Mouse (Mus musculus) heart, postnatal 0 days (tissue): ENCODE measurements around the gene Jak2.

ENCODE experiments used
- CTCF ChIP-seq: IDR thresholded peaks from 2 replicates; pipeline ENCODE4 v1.5.1; 2016; ENCODE audit warnings: antibody characterized with exemption, control low read depth, low read depth
- EP300 ChIP-seq: IDR thresholded peaks from 2 replicates; pipeline ENCODE4 v1.6.1; 2016; ENCODE audit warnings: antibody characterized with exemption, low read depth

DNA sequence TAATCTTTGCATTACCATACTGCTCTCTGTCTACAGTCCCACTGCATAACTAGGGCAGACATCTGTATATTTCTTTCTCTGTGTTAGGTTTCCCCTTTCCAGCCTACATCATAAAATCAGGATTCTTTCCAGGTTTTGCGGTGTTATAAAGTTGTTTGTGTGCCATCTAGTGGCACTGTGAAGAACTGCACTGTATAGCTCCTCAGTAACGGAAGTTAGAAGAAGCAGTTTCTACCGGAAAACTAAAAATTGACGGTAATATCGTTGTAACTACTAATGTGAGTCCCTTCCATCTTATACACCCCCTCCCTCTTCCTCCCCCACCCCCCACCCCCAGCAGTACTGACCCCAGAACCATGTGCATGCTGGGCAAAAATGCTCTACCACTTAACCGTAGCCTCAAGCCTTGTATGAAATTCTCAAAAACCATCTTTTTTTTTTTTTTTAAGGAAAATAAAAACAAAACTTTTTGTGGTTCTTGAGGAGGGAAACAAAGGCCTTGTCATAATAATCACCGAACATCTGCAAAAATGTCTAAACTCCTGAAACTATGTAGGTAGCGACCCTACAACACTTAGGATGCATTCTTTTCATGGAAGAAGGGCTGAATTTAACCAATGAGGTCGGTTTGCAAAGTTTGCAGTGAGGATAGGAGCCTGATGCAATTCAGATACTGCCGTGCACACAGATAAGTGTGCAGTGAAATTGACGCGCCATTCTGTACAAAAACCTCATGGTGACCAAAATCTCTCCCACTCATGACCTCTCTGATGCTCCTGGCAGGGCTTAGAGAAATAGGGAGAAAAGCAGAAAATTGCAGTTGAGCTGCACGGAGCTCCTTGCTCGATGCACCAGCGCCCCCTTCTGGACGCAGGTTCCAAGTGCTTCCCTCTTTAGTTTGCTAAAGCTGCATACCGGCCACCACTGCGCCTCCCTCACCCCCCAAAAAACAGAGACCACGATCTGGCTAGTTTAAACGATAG, 103.6 kb downstream of the Jak2 start:
- TF ChIP-seq CTCF = peak; percentile 85
- no peak for TF ChIP-seq EP300
